Mouse (Mus musculus): ENCODE measurements around the gene Rap1gap2. TPM values are rescaled to one million over a fixed set of nuclear protein-coding genes. Genes with fewer than 3 reads are reported as not detected.

Gene Rap1gap2
- total RNA-seq, 2 experiments from 2014 or later, result 74.4 to 94.6 TPM

DNA sequence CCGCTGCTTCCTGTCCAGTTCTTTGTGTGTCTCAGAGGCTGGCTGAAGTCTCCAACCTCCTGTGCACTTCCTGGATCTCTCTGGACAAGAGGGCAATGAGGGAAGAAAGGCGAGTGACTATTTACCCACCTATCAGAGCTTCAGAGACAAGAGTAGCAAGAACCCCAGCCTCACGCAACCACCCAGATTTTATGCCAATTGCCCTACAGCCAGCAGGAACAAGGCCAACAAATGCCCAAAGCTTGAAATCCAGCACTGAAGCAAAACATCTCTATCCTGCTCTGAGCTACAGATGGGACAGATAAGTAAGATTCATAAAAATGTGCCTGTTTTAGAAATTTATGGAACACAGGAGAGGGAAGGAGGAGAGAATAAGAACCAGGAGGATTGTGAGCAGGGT, 109.7 kb downstream of the Rap1gap2 start:
- DNase-seq, result peak; percentile 10 to 28

GRCm38 (mm10) chr11:74499521-74500099, 111.1 kb downstream of the Rap1gap2 start:
- peak; percentile 41 to 46 for DNase-seq

DNA sequence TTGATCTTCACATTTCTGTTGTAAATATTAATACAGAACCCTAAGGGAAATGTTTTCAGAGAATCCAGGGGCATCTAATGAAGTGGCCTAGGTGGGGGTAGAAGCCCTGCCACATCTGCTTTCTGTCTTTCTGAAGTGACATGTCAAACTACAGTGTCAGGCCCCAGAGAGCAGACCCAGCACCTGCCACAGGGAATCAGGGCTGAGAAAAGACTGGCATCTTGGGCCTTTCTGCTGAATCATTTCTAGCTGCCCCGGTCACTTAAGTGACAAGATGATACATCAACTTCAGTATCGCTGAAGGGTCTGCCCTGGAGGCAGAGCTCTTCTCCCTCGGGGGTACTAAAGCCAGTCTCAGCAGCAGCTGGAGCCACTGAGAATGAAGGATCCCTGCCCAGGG, 111.7 kb downstream of the Rap1gap2 start:
- no peak for DNase-seq

DNA sequence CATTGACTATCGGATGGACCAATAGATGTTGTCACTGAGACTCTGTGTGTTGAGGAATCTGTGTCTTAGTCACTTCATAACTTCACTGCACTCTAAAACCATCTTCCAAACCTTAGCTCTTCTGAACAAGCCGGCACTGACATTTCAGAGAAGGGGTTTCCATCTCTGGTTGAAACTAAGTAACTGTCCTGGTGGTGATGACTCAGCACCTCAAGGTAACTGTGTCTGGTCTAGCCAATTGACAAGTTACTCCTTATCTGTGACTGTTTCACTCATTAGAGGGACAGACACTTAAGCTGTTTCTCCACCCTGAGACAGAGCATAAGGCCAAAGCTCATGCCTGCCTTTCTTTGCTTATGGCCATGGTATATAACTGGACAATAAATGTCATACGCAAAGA, 114.1 kb downstream of the Rap1gap2 start:
- DNase-seq, result no peak

DNA sequence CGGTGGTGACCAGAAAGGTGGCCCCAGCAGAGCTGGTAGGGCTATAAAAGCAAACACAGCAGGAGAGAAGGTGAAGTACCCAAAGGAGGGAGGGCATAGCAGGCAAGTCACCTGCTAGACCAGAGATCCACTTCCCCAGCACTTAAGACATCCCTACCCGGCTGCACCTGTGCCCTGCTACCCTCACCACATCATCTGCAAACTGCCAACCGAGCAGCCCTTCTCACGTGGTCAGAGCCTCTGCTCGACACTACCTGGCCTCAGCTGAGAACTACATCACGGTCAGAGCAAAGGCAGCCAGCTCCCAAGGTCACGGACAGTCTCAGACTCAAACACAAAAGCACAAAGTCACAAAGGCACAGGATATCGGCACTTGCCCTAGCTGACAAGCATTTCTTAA, 116.8 kb downstream of the Rap1gap2 start:
- peak in 1 of 2 experiments; percentile 14 for DNase-seq

DNA sequence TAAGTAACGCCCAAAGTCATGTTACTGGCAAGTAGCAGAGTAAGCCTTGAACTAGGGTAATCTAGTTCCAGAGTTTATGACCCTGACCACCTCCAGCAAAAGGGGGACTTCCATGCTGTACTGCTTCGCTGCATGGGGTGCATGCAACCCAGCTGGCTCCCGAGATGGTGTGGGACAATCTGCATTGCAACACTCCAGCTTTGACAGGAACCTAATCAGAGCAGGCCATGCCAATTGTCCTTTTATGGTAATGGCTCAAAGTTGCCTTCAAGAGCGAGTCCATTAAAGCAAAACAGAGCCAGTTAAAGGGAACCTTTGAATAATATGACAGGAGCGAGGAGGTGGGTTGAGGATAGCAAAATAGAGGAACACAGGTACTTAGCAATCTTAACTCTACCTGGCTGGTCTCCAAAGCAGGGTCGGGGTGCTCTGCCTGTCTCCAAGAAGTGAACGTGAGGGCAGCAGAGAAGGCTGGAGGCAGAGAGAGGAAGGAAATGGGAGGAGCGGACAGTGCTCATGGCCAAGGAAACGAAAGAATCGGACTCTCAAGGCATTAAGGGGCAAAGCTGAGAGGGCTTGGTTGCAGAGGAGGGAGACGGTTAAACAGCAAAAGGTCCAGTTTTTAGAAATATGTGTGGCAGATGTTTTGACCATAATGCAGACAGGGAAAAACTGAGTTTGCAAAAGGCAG, 117.4 kb downstream of the Rap1gap2 start:
- DNase-seq, result peak; percentile 48 to 59

DNA sequence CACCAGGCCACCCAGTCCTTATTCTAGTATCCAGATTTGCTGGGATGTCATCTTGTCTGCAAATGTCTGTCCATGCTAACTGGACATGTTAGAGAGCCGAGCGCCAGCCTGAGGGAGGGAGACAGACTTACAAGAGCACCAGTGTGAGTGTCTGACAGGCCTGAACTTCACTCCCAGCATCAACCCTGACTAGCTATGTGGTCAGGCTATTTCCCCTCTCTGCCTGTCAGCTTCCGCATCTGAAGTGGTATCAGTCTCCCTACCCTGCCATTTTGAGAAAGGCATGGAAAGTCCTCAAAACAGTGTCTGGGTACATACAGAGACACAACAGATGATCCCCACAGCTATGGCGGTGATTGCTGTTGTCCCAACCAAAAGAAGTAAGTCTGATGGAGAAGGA, 119.6 kb downstream of the Rap1gap2 start:
- DNase-seq, result peak in 1 of 2 experiments; percentile 14

DNA sequence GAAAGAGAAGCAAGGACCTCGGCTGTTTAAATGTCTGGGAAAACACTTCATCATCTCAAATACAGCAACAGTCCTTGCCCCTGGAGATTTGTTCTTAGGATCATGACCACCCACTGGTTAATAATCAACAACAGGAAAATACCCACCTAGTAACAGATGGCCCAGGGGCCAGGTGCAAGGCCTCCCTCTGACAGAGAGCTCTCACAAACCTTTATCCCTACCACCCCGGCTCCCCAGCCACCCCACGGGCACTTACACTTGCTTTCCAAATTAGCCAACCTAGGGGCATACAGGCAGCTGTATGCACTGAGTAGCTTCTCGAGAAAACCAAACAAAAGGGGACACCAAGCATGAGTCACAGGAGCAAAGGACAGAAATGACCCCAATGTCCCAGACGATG, 121.5 kb downstream of the Rap1gap2 start:
- no peak for DNase-seq

DNA sequence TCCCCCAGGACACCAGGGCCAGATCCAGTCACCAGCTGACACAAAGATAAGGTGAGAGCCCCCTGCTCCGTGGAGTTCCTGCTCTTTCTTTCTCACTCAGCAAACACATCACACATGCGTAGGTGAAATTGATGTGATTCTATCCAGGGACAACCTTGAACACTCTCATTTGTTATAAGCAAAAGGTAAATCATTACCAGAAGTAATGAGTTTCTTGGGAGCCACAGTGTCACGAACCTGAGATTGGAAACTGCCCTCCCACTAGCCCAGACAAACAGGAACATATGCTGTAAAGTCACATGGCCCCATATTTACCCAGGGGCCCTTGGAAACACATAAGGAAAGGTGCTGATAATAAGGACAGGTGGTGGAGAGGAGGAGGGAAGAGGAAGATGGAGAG, 122.8 kb downstream of the Rap1gap2 start:
- no peak for DNase-seq

DNA sequence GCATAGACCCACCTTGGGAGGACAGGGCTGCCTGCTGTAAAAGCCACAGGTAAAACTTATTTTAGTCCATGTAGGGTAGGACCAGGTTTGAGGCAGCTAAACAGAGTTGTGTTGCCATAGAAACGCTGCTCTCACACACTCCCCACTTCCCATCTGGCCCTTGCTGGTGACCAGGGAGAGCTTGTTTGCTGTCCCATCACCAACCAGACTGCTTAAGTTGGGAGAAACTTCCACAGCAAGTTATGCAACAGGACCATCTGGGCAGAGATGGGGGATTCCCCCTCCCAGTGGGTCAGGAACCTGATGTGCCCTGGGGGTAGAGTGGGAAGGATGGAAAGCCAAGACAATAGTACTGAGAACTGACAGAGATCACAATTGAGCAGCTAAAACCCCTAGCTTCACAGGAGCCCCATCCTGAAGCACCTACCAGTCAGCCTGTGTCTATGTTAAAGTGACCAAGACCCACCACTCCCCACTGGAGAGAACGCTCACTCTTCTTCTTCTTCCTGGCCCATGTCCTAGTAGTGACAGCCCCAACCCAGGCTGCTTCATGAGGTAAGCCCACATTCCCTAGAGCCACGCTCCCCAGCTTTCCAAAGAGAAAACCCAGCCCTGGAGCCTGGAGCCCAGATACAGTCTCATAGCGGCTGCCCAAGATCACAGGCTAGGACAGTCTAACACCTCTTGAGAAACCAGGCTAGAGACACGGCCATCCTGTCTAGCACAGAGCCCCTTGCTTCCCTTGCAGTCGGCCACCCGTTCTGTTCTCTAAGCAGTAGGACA, 125.1 kb downstream of the Rap1gap2 start:
- DNase-seq, result peak; percentile 33 to 70

DNA sequence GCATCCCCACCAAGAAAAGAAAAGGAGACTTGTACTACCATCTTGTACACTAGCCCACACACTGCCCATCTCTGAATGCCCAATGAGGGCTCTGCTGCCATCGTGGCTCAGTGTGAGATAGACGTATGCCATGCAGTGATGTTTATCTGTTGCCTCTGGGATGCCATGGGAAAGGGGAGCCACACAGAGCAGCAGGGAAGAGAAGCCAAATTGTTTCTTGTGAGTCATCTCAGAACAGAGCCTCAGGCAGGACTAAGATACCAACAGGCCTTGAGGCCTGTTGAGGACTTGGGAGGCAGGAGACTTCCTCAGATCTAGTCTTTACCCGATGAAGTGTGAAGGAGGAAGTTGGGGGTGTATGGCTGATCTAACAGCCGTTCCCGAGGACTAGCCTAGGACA, 126.8 kb downstream of the Rap1gap2 start:
- no peak for DNase-seq

DNA sequence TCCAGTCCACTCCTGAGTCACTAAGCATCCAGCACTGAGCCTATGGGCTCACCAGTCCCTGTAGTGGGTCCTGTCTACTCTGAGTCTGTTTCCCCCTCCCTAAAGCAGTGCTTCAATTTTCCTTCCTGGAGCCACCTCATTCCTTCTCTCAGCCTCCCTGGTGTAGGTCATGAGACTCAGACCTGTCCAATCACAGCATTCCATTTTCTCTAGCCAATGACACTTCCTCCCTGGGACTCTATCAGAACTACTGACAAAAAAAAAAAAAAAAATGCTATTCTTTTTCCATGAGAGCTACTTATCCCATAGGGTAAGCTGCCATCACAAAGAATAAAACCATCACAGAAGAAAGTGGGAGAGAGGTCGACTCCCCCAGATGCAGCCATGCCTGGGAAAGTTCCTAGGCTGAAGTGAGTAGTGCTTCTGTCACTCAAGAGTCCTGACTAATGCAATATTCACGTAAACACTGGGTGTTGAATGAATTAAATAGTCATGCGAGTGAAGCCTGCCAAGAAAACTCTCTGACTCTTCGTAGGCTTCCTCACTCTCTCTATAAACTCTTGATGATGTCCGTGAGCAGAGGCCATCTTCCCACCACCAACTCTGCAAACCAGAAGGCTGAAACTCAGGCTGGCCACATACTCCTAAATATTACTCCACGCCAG, 127.4 kb downstream of the Rap1gap2 start:
- DNase-seq, result no peak

- DNase-seq, result peak; percentile 19 to 51
These were observed 128.9 kb downstream of the Rap1gap2 start for GRCm38 (mm10) chr11:74481797-74482196.

DNA sequence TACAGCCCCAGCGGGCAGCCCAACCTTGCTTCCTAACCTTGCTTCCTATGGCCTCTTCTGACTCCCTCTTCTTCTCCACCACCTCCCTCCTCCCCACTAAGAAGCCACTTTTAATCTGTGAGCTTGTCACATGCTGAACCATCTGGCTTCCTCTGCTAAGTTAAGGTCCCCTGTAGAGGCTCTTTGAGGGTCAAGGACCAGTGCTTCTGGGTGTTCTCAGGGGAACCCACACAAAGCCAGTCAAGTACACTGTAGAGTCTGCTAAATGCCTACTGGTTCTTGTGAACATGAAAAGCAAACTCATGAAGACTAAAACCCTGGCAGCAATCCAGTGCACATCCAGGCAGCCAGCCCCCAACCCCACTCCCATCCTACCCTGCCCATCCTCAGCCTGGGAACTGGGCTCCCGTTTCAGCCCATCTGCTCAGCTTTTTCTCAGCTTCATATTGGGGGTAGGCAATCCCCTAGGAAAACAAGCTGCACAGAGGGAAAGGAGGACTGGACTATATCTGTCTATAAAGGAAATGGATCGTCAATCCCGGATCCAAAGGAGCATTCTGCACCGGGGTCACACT, 130.9 kb downstream of the Rap1gap2 start:
- DNase-seq, result no peak

- no peak for DNase-seq
These were observed 131.8 kb downstream of the Rap1gap2 start for GRCm38 (mm10) chr11:74478877-74479276.

DNA sequence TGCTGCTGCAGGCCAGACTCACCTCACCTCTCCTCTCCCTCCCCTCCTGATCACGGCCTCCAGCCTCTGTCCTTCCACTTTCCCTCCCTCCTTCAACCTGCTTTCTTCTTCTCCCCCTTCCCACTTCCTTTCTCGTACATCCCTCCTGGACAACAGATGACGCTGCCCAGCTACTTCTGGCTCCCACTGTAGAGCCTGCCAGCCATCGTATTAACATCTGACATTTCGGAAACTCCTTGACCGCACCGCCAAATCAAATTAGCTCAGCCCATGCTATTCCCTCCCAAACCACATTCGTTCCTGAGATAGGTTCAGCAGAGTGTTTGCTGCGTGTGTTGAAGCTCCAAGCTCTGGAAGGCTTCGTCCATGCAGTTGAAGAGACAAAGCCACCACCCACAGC, 138.0 kb downstream of the Rap1gap2 start:
- DNase-seq, result no peak

DNA sequence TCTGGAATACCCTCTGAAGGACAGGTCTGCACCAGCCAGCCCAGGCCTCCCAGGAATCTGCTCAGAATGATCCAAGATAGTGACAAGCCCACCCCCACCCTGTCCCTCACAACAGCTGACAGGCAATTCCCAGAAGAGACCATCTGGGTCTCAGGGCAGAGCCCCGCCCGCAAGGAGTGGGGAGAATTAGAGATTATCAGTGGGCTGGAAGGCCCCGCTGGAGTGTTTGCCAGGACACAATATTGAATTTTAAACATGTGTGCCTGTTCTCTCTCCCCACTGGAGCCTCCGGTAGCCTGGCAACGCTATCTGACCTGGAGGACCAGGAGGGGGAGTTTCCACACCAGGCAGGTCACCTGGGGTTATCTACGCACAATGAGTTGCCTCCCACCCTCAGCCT, 142.5 kb downstream of the Rap1gap2 start:
- no peak for DNase-seq

DNA sequence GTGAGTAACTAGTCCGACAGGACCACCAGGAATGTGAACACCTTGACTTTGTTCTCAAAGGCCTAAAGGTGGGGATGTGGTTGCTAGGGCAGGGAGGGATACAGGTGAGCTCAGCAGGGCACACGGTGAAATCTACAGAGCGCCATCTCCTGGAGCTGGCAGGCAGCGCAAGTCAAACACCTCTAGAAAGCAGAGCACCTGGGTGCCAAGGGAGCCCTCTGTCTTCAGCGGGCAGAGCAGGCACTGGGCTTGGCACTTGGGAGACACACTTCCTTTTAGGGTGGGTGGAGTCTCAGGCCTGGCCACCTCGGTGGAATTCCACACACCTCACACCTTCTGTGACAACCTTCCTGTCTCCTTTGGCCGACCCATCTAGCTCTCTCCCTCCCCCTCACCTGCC, 145.0 kb downstream of the Rap1gap2 start:
- peak in 1 of 2 experiments; percentile 37 for DNase-seq

DNA sequence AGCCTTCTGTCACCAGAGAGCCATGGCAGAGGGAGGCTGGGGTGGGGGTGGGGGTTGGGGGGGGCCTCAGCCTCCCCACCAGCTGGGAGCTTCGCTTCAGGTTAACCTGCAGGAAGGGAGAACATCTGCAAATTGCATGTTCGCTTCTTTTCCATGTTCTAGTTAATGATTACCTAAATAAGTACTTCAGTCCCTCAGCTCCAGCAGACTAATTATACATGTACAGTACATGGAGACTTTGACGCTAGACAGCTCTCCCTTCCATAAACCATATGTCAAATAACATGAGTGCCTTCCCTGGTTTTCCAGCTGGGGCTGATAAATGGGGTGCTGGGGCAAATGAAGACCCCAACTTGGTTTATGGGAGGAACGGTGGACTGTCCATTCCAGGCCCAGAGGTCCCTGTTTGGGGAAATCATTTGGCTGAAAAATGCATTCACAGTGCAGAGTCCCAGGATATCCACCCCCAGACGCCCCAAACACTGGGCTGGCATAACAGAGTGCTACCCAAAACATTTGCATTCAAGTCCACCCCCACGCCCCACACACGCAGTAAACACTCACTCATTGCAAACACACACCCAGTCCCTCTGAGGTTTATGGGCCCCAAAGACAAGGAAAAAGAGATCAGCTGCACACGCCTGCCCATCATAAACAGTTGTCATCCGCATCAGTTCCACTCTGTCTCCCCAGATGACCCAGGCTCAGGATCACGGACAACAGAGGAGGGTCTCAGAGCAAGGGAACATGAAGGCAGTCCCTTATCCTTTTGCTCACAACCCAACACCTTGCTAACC, 146.3 kb downstream of the Rap1gap2 start:
- no peak for DNase-seq

- no peak for DNase-seq
These were observed 148.1 kb downstream of the Rap1gap2 start for GRCm38 (mm10) chr11:74462651-74463050.

DNA sequence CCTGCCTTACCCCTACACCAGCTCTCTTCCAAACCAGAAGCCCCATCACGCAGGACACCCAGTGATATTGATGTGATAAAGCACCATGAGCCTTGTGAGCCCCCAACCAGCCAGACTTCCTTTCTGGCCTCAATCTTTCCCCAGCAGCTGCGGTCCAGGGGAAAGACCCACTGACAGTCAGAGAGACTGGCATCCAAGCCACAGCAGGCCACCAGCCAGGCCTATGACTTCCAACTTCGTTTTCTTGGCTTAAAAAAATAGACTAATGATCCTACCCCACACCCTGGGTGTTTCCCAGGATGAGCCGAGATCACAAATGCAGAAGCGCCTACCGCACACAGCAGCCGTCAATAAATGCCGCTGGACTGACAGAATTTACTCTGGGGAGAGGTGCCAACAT, 151.1 kb downstream of the Rap1gap2 start:
- no peak for DNase-seq

- DNase-seq, result peak in 1 of 2 experiments; percentile 63
These were observed 152.3 kb downstream of the Rap1gap2 start for GRCm38 (mm10) chr11:74458400-74458799.
